Mouse (Mus musculus) erythroblast, embryonic 14.5 days (primary cell): Measurements from ENCODE around the gene Maged1.

Experiments
- GATA1 ChIP-seq: IDR thresholded peaks from 2 replicates; pipeline ENCODE4 v1.6.1; 2012; ENCODE audit warnings: low read length, inconsistent platforms, mixed read lengths
- TAL1 ChIP-seq: IDR thresholded peaks from 3 replicates; pipeline ENCODE4 v1.6.1; 2012; ENCODE audit warnings: low read length, inconsistent platforms, mixed read lengths

DNA sequence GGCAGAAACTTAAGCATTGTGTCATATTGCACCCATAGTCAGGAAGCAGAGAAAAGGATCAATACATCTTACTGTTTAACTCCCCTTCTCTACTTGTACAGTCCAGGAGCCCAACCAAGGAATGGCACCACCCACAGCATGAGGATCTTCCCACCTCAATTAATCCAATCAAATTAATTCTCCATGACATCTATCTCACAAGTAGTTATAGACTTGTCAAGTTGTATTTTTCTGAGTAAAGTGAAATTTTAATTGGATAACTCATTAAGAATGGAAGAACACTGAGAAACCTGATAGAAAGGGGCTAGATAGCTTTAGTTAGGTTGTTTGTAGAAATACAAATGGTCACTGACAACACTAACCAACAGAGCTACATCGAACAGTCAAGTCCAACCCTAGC lies 38.3 kb upstream of the Maged1 start:
- TF ChIP-seq GATA1 (no peak), TAL1 (no peak)
